Mouse (Mus musculus): ENCODE measurements around the gene Lgr6. TPM values are rescaled to one million over a fixed set of nuclear protein-coding genes. Genes with fewer than 3 reads are reported as not detected.

Lgr6 gene
- total and polyA plus RNA-seq, 2 experiments from 2014 or later = 3.8 to 8.6 TPM

- 77% methylated on average over 5 of the region's 5 CpGs for WGBS
- Histone ChIP-seq H3K9ac (replicated peaks; ENCODE audit: low read depth, low read length) (no peak overlapping the region), H3K4me3 (ENCODE audit: low read depth, low read length) (no peak overlapping the region), H3K4me1 (ENCODE audit: control insufficient read depth, insufficient read depth) (peaks cover 6% of the 10 kb centered on the region; the same call in 1 of the 2 replicates), H3K4me2 (ENCODE audit: low read depth, low read length) (no peak overlapping the region), H3K9me3 (replicated peaks; ENCODE audit: control insufficient read depth, low read length) (no peaks in the 10 kb centered on the region), H3K27ac (ENCODE audit: low read depth) (no peak overlapping the region), H3K36me3 (replicated peaks; ENCODE audit: control insufficient read depth, insufficient read depth, low read length) (no peaks in the 10 kb centered on the region), H3K27me3 (ENCODE audit: control insufficient read depth, insufficient read depth, low read length) (0 out of 2 replicates have a peak, but pooled peaks cover 3% of the 10 kb centered on the region)
- ATAC-seq (ENCODE audit: insufficient read depth, low read depth) = no peak
- DNase-seq (ENCODE audit: low spot score) = no peak
- no peak for TF ChIP-seq EP300 (IDR thresholded peaks at IDR 0.05; ENCODE audit: low read depth)
- no peak for TF ChIP-seq CTCF (IDR thresholded peaks at IDR 0.05; ENCODE audit: low read depth)
These were observed 68.8 kb downstream of the Lgr6 start for GRCm38 (mm10) chr1:135036297-135036696.

DNA sequence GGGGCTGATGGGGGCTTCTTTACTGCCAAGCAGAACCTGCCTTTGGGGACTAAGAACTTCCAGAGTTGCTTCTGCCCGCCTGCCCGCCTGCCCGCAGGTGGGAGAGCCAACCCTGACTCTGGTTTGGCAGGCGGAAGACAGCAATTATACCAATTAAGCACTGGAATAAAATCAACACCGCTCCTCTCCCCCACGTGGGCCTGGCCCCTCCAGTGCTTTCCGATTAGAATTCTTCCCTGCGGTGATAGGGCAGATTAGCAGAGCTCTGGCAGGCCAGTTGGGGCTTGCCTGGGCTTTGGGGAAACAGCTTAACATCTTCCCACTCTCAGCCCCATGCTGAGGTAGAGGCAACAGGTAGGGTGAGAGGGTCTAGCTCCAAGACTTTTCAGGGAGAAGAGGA is 72.4 kb downstream of the Lgr6 start:
- Histone ChIP-seq H3K4me2 (ENCODE audit: low read depth, low read length) (no peak overlapping the region), H3K9ac (replicated peaks; ENCODE audit: low read depth, low read length) (no peak overlapping the region), H3K27me3 (ENCODE audit: control insufficient read depth, insufficient read depth, low read length) (0 out of 2 replicates have a peak, but pooled peaks cover under 1% of the 10 kb centered on the region), H3K36me3 (replicated peaks; ENCODE audit: control insufficient read depth, insufficient read depth, low read length) (no peaks in the 10 kb centered on the region), H3K9me3 (replicated peaks; ENCODE audit: control insufficient read depth, low read length) (peaks cover 4% of the 10 kb centered on the region; the same call in 1 of the 2 replicates), H3K27ac (ENCODE audit: low read depth) (no peak overlapping the region), H3K4me3 (ENCODE audit: low read depth, low read length) (no peak overlapping the region), H3K4me1 (ENCODE audit: control insufficient read depth, insufficient read depth) (peaks cover 6% of the 10 kb centered on the region; the same call in 1 of the 2 replicates)
- TF ChIP-seq EP300 (IDR thresholded peaks at IDR 0.05; ENCODE audit: low read depth) (no peak), CTCF (IDR thresholded peaks at IDR 0.05; ENCODE audit: low read depth) (no peak)
- DNase-seq (ENCODE audit: low spot score) (no peak), ATAC-seq (ENCODE audit: insufficient read depth, low read depth) (no peak)
- 44% methylated on average over 8 of the region's 8 CpGs for WGBS

DNA sequence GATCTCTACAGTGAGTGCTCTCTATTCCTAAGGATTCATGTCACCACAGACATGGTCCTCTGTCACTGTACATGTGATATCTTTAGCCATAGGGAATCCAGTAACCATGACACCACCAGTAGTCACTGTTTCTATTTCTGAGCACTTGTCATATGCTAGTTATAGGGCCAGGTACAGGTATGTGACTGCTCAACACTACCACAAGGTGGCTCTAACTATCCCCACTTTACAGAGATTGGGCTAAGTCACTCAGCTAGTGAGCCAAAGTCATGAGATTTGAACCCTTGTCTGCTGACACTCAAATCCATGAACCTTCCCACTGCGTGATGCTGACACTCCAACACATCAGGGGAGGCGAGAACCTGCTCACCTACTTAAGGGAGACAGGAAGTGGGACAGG is 75.0 kb downstream of the Lgr6 start:
- Histone ChIP-seq H3K9me3 (replicated peaks; ENCODE audit: control insufficient read depth, low read length) (peaks cover 5% of the 10 kb centered on the region; the same call in 1 of the 2 replicates), H3K4me2 (ENCODE audit: low read depth, low read length) (no peak overlapping the region), H3K4me3 (ENCODE audit: low read depth, low read length) (no peak overlapping the region), H3K4me1 (ENCODE audit: control insufficient read depth, insufficient read depth) (no peaks in the 10 kb centered on the region), H3K27ac (ENCODE audit: low read depth) (no peak overlapping the region), H3K36me3 (replicated peaks; ENCODE audit: control insufficient read depth, insufficient read depth, low read length) (no peaks in the 10 kb centered on the region), H3K9ac (replicated peaks; ENCODE audit: low read depth, low read length) (no peak overlapping the region), H3K27me3 (ENCODE audit: control insufficient read depth, insufficient read depth, low read length) (no peaks in the 10 kb centered on the region)
- DNase-seq (ENCODE audit: low spot score) = no peak
- 73% methylated on average over 2 of the region's 2 CpGs for WGBS
- TF ChIP-seq EP300 (IDR thresholded peaks at IDR 0.05; ENCODE audit: low read depth) = no peak
- no peak for TF ChIP-seq CTCF (IDR thresholded peaks at IDR 0.05; ENCODE audit: low read depth)
- ATAC-seq (ENCODE audit: insufficient read depth, low read depth) = no peak

DNA sequence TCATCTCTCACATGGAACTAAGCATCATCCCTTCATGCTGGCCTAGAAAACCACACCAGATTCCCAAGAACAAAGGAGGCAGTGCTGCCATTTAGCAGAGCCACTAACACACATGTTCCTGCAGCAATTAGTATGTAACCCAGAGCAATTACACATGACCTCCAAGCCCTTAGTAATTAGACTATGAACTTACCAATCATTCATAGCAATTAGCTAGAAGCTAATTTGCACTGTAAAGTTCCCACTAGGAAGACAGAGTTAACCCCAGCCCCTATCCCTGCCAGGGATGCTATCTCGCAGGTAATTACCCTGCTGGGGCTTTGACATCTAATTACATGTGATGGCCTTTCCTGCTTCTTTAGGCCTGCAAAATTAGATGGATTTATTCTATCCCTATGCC is 78.8 kb downstream of the Lgr6 start:
- 88% methylated on average over 1 of the region's 1 CpGs for WGBS

GRCm38 (mm10) chr1:135023583-135023982 is 81.5 kb downstream of the Lgr6 start:
- peaks cover 26% of the 10 kb centered on the region for H3K4me1 ChIP-seq (ENCODE audit: control insufficient read depth, insufficient read depth)
- H3K9ac ChIP-seq (replicated peaks; ENCODE audit: low read depth, low read length) = no peak overlapping the region
- no peak for ATAC-seq (ENCODE audit: insufficient read depth, low read depth)
- no peak overlapping the region for H3K4me3 ChIP-seq (ENCODE audit: low read depth, low read length)
- H3K27me3 ChIP-seq (ENCODE audit: control insufficient read depth, insufficient read depth, low read length) = no peaks in the 10 kb centered on the region
- 74% methylated on average over 1 of the region's 1 CpGs for WGBS
- H3K27ac ChIP-seq (ENCODE audit: low read depth) = no peak overlapping the region
- H3K9me3 ChIP-seq (replicated peaks; ENCODE audit: control insufficient read depth, low read length) = peaks cover 11% of the 10 kb centered on the region; the same call in 1 of the 2 replicates
- no peaks in the 10 kb centered on the region for H3K36me3 ChIP-seq (replicated peaks; ENCODE audit: control insufficient read depth, insufficient read depth, low read length)
- TF ChIP-seq EP300 (IDR thresholded peaks at IDR 0.05; ENCODE audit: low read depth) (no peak), CTCF (IDR thresholded peaks at IDR 0.05; ENCODE audit: low read depth) (peak; percentile 20)
- DNase-seq (ENCODE audit: low spot score) = no peak
- no peak overlapping the region for H3K4me2 ChIP-seq (ENCODE audit: low read depth, low read length)

More for the DNA sequence above, 78.8 kb downstream of the Lgr6 start:
- Histone ChIP-seq H3K4me1 (ENCODE audit: control insufficient read depth, insufficient read depth) (peaks cover 10% of the 10 kb centered on the region), H3K4me2 (ENCODE audit: low read depth, low read length) (no peak overlapping the region), H3K27ac (ENCODE audit: low read depth) (no peak overlapping the region), H3K27me3 (ENCODE audit: control insufficient read depth, insufficient read depth, low read length) (no peaks in the 10 kb centered on the region), H3K9me3 (replicated peaks; ENCODE audit: control insufficient read depth, low read length) (peaks cover 11% of the 10 kb centered on the region; the same call in 1 of the 2 replicates), H3K4me3 (ENCODE audit: low read depth, low read length) (no peak overlapping the region), H3K36me3 (replicated peaks; ENCODE audit: control insufficient read depth, insufficient read depth, low read length) (no peaks in the 10 kb centered on the region), H3K9ac (replicated peaks; ENCODE audit: low read depth, low read length) (no peak overlapping the region)
- ATAC-seq (ENCODE audit: insufficient read depth, low read depth) = no peak
- DNase-seq (ENCODE audit: low spot score) = no peak
- no peak for TF ChIP-seq EP300 (IDR thresholded peaks at IDR 0.05; ENCODE audit: low read depth)
- TF ChIP-seq CTCF (IDR thresholded peaks at IDR 0.05; ENCODE audit: low read depth) = no peak

DNA sequence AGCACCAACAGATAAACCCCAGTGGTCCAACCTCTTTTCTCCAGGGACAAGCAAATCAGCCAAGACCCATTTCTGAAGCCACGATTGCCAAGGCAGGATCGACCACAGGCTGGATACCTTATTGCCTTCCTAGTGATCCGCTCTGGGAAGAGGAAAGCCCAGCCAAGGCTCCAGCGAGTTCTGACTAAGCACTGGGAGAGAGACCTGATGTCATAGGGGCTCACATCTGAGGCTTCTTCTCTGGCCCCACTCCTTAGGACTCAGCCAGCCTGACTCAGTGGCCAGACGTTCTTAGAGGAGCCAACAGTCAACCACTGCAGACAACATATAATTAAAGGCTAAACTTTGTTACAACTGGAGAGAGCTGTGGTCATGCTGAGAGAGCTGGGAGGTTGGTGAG is 83.1 kb downstream of the Lgr6 start:
- H3K4me3 ChIP-seq (ENCODE audit: low read depth, low read length) = no peak overlapping the region
- H3K36me3 ChIP-seq (replicated peaks; ENCODE audit: control insufficient read depth, insufficient read depth, low read length) = no peaks in the 10 kb centered on the region
- DNase-seq (ENCODE audit: low spot score) = no peak
- H3K4me2 ChIP-seq (ENCODE audit: low read depth, low read length) = no peak overlapping the region
- ATAC-seq (ENCODE audit: insufficient read depth, low read depth) = no peak
- no peak for TF ChIP-seq EP300 (IDR thresholded peaks at IDR 0.05; ENCODE audit: low read depth)
- no peak for TF ChIP-seq CTCF (IDR thresholded peaks at IDR 0.05; ENCODE audit: low read depth)
- peaks cover 39% of the 10 kb centered on the region for H3K4me1 ChIP-seq (ENCODE audit: control insufficient read depth, insufficient read depth)
- 0 out of 2 replicates have a peak, but pooled peaks cover 5% of the 10 kb centered on the region for H3K9me3 ChIP-seq (replicated peaks; ENCODE audit: control insufficient read depth, low read length)
- H3K27me3 ChIP-seq (ENCODE audit: control insufficient read depth, insufficient read depth, low read length) = no peaks in the 10 kb centered on the region
- H3K9ac ChIP-seq (replicated peaks; ENCODE audit: low read depth, low read length) = no peak overlapping the region
- 65% methylated on average over 5 of the region's 5 CpGs for WGBS
- no peak overlapping the region for H3K27ac ChIP-seq (ENCODE audit: low read depth)

Data from heart, postnatal 0 days (tissue).